Mouse (Mus musculus) erythroblast, embryonic 14.5 days (primary cell): ENCODE results near the gene Noa1.

ENCODE experiments used
- GATA1 ChIP-seq: IDR thresholded peaks from 2 replicates; pipeline ENCODE4 v1.6.1; 2012; ENCODE audit warnings: low read length, inconsistent platforms, mixed read lengths
- TAL1 ChIP-seq: IDR thresholded peaks from 3 replicates; pipeline ENCODE4 v1.6.1; 2012; ENCODE audit warnings: low read length, inconsistent platforms, mixed read lengths

DNA sequence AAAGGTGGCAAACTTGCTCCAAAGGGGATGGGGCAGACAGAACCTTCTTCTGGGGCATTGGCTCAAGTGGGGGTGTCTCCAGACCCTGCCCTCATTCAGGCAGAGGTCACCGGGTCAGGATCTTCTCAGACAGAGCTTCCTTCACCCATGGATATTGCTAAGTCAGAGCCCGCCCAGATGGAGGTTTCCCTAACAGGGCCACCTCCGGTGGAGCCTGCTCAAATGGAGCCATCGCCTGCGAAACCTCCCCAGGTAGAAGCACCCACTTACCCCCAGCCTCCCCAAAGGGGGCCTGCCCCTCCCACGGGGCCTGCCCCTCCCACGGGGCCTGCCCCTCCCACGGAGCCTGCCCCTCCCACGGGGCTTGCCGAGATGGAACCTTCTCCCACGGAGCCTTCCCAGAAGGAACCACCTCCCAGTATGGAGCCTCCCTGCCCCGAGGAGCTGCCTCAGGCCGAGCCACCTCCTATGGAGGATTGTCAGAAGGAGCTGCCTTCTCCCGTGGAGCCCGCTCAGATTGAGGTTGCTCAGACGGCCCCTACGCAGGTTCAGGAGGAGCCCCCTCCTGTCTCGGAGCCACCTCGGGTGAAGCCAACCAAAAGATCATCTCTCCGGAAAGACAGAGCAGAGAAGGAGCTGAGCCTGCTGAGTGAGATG is 28.2 kb downstream of the Noa1 start:
- TF ChIP-seq GATA1 (no peak), TAL1 (no peak)
